Mouse (Mus musculus) monocyte, adult 2 months (primary cell): Measurements from ENCODE around the gene Ankrd24.

Experiments used
- DNase-seq, 2 experiments: peaks; one replicate each; pipeline ENCODE4 v3.0.0; 2022; ENCODE audit warnings: low spot score in 2 of 2, low read depth in 1 of 2

Gene Ankrd24

GRCm38 (mm10) chr10:81628390-81628789, at the start of gene Ankrd24:
Gene Ankrd24, plus strand, starts transcription at chr10:81628540.
- DNase-seq = no peak

GRCm38 (mm10) chr10:81579967-81580366, 48.4 kb upstream of the Ankrd24 start:
- DNase-seq = no peak

- DNase-seq = no peak
Observed at GRCm38 (mm10) chr10:81580441-81581070, 47.8 kb upstream of the Ankrd24 start.

GRCm38 (mm10) chr10:81583347-81583746, 45.0 kb upstream of the Ankrd24 start:
- DNase-seq = no peak

GRCm38 (mm10) chr10:81588739-81589138, 39.6 kb upstream of the Ankrd24 start:
- no peak for DNase-seq

- no peak for DNase-seq
Observed at GRCm38 (mm10) chr10:81591846-81592245, 36.5 kb upstream of the Ankrd24 start.

- DNase-seq = no peak
Observed at GRCm38 (mm10) chr10:81592631-81593030, 35.7 kb upstream of the Ankrd24 start.

GRCm38 (mm10) chr10:81593223-81593622, 35.1 kb upstream of the Ankrd24 start:
- DNase-seq = no peak

- DNase-seq = no peak
Observed at GRCm38 (mm10) chr10:81593935-81594334, 34.4 kb upstream of the Ankrd24 start.

GRCm38 (mm10) chr10:81595599-81595998, 32.7 kb upstream of the Ankrd24 start:
- no peak for DNase-seq

GRCm38 (mm10) chr10:81596611-81597010, 31.7 kb upstream of the Ankrd24 start:
- DNase-seq = no peak

GRCm38 (mm10) chr10:81597137-81597950, 31.0 kb upstream of the Ankrd24 start:
- no peak for DNase-seq

- no peak for DNase-seq
Observed at GRCm38 (mm10) chr10:81598342-81598741, 30.0 kb upstream of the Ankrd24 start.

GRCm38 (mm10) chr10:81598871-81599270, 29.5 kb upstream of the Ankrd24 start:
- DNase-seq = no peak

- no peak for DNase-seq
Observed at GRCm38 (mm10) chr10:81599630-81600029, 28.7 kb upstream of the Ankrd24 start.

- DNase-seq = no peak
Observed at GRCm38 (mm10) chr10:81600096-81600495, 28.2 kb upstream of the Ankrd24 start.

- DNase-seq = peak; percentile 74 to 75
Observed at GRCm38 (mm10) chr10:81600738-81601203, 27.6 kb upstream of the Ankrd24 start, which contains the start of gene Tle6. Gene Tle6, minus strand, starts transcription at chr10:81601073.

- DNase-seq = no peak
Observed at GRCm38 (mm10) chr10:81601396-81601905, 26.9 kb upstream of the Ankrd24 start.

- no peak for DNase-seq
Observed at GRCm38 (mm10) chr10:81602741-81603151, 25.6 kb upstream of the Ankrd24 start.

GRCm38 (mm10) chr10:81604019-81604967, 24.0 kb upstream of the Ankrd24 start:
- DNase-seq = no peak
